Mouse (Mus musculus) small intestine, adult 2 months (tissue): ENCODE results near the gene E4f1. TPM values are rescaled to one million over a fixed set of nuclear protein-coding genes. Genes with fewer than 3 reads are reported as not detected.

ENCODE experiments used
- H3K27ac ChIP-seq: fragments of 200-500 bp; 2 replicates; pipeline ENCODE4 v1.5.1; 2012; ENCODE audit warnings: low read depth, low read length, control low read depth, inconsistent platforms; ENCODE audit not compliant: insufficient read depth
- H3K27me3 ChIP-seq: fragments of 200-500 bp; 2 replicates; pipeline ENCODE4 v1.6.1; 2012; ENCODE audit warnings: mild to moderate bottlenecking, moderate library complexity, low read length, inconsistent platforms; ENCODE audit not compliant: control insufficient read depth, insufficient read depth
- H3K36me3 ChIP-seq: fragments of 200-500 bp; 2 replicates; pipeline ENCODE4 v1.6.1; 2012; ENCODE audit warnings: mild to moderate bottlenecking, low read length, control low read depth, inconsistent platforms; ENCODE audit not compliant: control insufficient read depth, insufficient read depth
- H3K4me1 ChIP-seq: fragments of 200-500 bp; 2 replicates; pipeline ENCODE4 v1.6.1; 2012; ENCODE audit warnings: low read length, inconsistent platforms, mixed read lengths; ENCODE audit not compliant: control insufficient read depth, insufficient read depth, insufficient read length
- H3K4me3 ChIP-seq: fragments of 200-500 bp; 2 replicates; pipeline ENCODE4 v1.5.1; 2012; ENCODE audit warnings: low read depth, mild to moderate bottlenecking, control low read depth, inconsistent platforms, low read length, moderate library complexity
- CTCF ChIP-seq: fragments of 200-500 bp; IDR thresholded peaks from 2 replicates; pipeline ENCODE4 v1.5.1; 2012; ENCODE audit warnings: low read depth, mild to moderate bottlenecking, control low read depth, inconsistent platforms, low read length, moderate library complexity, mixed read lengths; ENCODE audit not compliant: insufficient replicate concordance, insufficient read length; ENCODE audit errors: extremely low read depth
- POLR2A ChIP-seq: fragments of 200-500 bp; IDR thresholded peaks from 2 replicates; pipeline ENCODE4 v1.6.1; 2012; ENCODE audit warnings: low read depth, mild to moderate bottlenecking, control low read depth, inconsistent platforms, low read length, moderate library complexity
- WGBS: fragments of 180-500 bp; shearing (Covaris S2); methylation state at CpG from one replicate; pipeline ENCODE4 v1.1.7; 2018; 5-methylcytosine and 5-hydroxymethylcytosine counted together
- polyA plus RNA-seq: library from polyadenylated mRNA; depleted of rRNA; stranded (reverse); fragments of >200 nt; gene quantifications from 2 replicates; pipeline ENCODE4 v1.2.3, GENCODE M21; 2012

E4f1 gene
- polyA plus RNA-seq, 1 experiment: 74.5 TPM

GRCm38 (mm10) chr17:24451220-24451619, 18.9 kb downstream of the E4f1 start:
- Histone ChIP-seq H3K36me3 (peaks cover 44% of the 10 kb centered on the region), H3K4me1 (0 out of 2 replicates have a peak, but pooled peaks cover 2% of the 10 kb centered on the region), H3K27me3 (no peaks in the 10 kb centered on the region), H3K27ac (no peak overlapping the region), H3K4me3 (no peak overlapping the region)
- 74% methylated on average over 6 of the region's 6 CpGs for WGBS
- TF ChIP-seq CTCF: no peak

- 0 out of 2 replicates have a peak, but pooled peaks cover 2% of the 10 kb centered on the region for H3K4me1 ChIP-seq
- WGBS: 88% methylated on average over 6 of the region's 6 CpGs
- no peaks in the 10 kb centered on the region for H3K27me3 ChIP-seq
- H3K4me3 ChIP-seq: no peak overlapping the region
- no peak overlapping the region for H3K27ac ChIP-seq
- TF ChIP-seq POLR2A (no peak), CTCF (no peak)
- peaks cover 61% of the 10 kb centered on the region for H3K36me3 ChIP-seq
These were observed 20.6 kb downstream of the E4f1 start for GRCm38 (mm10) chr17:24449507-24449906.

- H3K36me3 ChIP-seq: peaks cover 70% of the 10 kb centered on the region
- no peak overlapping the region for H3K4me3 ChIP-seq
- TF ChIP-seq POLR2A (no peak), CTCF (no peak)
- no peak overlapping the region for H3K27ac ChIP-seq
- no peaks in the 10 kb centered on the region for H3K4me1 ChIP-seq
- 90% methylated on average over 8 of the region's 8 CpGs for WGBS
- no peaks in the 10 kb centered on the region for H3K27me3 ChIP-seq
These were observed 23.5 kb downstream of the E4f1 start for GRCm38 (mm10) chr17:24446590-24446989.

- peaks cover 69% of the 10 kb centered on the region for H3K36me3 ChIP-seq
- WGBS: 79% methylated on average over 4 of the region's 4 CpGs
- H3K27me3 ChIP-seq: no peaks in the 10 kb centered on the region
- no peak overlapping the region for H3K27ac ChIP-seq
- no peak for TF ChIP-seq CTCF
- TF ChIP-seq POLR2A: no peak
- H3K4me3 ChIP-seq: no peak overlapping the region
- no peaks in the 10 kb centered on the region for H3K4me1 ChIP-seq
These were observed 26.7 kb downstream of the E4f1 start for GRCm38 (mm10) chr17:24443409-24443808.

- Histone ChIP-seq H3K4me1 (no peaks in the 10 kb centered on the region), H3K27me3 (no peaks in the 10 kb centered on the region), H3K27ac (no peak within 1 kb of the TSS), H3K4me3 (no peak within 1 kb of the TSS), H3K36me3 (peaks cover 70% of the 10 kb centered on the region)
- no peak for TF ChIP-seq POLR2A
- TF ChIP-seq CTCF: no peak
- 67% methylated on average over 7 of the region's 7 CpGs for whole genome bisulfite sequencing
These were observed 27.4 kb downstream of the E4f1 start, which contains the start of gene Dnase1l2 for GRCm38 (mm10) chr17:24442632-24443155. Gene Dnase1l2, minus strand, starts transcription at chr17:24443105.

- no peak overlapping the region for H3K27ac ChIP-seq
- H3K4me3 ChIP-seq: no peak overlapping the region
- no peaks in the 10 kb centered on the region for H3K27me3 ChIP-seq
- 56% methylated on average over 14 of the region's 14 CpGs for WGBS
- no peak for TF ChIP-seq CTCF
- TF ChIP-seq POLR2A: no peak
- H3K4me1 ChIP-seq: no peaks in the 10 kb centered on the region
- peaks cover 69% of the 10 kb centered on the region for H3K36me3 ChIP-seq
These were observed 28.0 kb downstream of the E4f1 start for GRCm38 (mm10) chr17:24442107-24442506.

- 52% methylated on average over 2 of the region's 2 CpGs for WGBS
- H3K36me3 ChIP-seq: peaks cover 69% of the 10 kb centered on the region
- no peaks in the 10 kb centered on the region for H3K27me3 ChIP-seq
- H3K4me1 ChIP-seq: no peaks in the 10 kb centered on the region
- no peak overlapping the region for H3K27ac ChIP-seq
- no peak overlapping the region for H3K4me3 ChIP-seq
- TF ChIP-seq POLR2A (no peak), CTCF (peak; percentile 9; the same call in 1 of the 2 replicates)
These were observed 29.0 kb downstream of the E4f1 start for GRCm38 (mm10) chr17:24441148-24441547.

- H3K27me3 ChIP-seq: no peaks in the 10 kb centered on the region
- H3K27ac ChIP-seq: no peak overlapping the region
- no peak for TF ChIP-seq POLR2A
- no peak for TF ChIP-seq CTCF
- no peaks in the 10 kb centered on the region for H3K4me1 ChIP-seq
- no peak overlapping the region for H3K4me3 ChIP-seq
- H3K36me3 ChIP-seq: peaks cover 66% of the 10 kb centered on the region
- 92% methylated on average over 8 of the region's 8 CpGs for WGBS
These were observed 29.7 kb downstream of the E4f1 start for GRCm38 (mm10) chr17:24440377-24440776.
